Mouse (Mus musculus): ENCODE measurements at regions not wholly inside any gene's neighbourhood (a gene's known extent, or its start where the extent isn't known, plus 50 kb on each side); places are given as distances from the start of the nearest gene placed in this dataset.

DNA sequence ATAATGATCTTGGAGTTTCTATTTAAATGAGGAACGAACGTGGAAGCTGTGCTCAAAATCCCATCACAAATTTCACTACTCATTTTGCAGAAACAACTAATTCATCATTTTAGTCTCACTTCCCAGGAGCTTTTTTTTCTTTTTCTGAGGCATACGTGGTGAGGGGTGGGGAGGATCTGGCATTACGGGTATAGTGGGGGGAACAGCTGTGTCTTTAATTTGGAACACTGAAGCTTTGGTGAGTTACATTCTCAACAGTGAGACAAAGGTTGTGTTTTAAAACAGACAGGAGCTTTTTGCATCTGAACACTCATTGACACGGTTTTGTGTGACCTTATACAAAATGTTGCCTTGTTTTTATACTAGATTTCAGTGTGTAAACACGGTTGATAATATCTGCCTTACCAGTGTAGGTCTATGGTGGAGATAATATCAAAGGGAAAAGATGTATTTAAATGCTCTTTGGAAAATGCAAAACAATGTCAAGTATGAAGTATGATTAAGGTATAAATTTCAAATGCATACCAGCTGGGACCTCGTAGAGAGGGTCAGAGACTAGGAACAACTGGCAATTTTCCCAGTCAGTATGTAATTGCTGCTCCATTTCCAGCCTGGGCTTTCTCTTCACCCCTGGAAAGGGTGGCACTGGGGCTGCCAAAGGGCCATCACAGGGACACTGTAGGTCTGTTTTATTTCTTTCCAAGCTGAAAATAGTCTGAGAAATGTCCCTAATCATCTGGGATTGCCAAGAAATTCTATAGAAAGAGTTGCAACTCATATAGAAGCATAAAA is 207.6 kb downstream of the Pla2g4a start:
- no peak for TF ChIP-seq CTCF (IDR thresholded peaks at IDR 0.05; ENCODE audit: low read depth)
- TF ChIP-seq EP300 (IDR thresholded peaks at IDR 0.05; ENCODE audit: low read depth): no peak

All from liver, postnatal 0 days (tissue).